Mouse (Mus musculus): Measurements from ENCODE around the gene Aox3.

DNA sequence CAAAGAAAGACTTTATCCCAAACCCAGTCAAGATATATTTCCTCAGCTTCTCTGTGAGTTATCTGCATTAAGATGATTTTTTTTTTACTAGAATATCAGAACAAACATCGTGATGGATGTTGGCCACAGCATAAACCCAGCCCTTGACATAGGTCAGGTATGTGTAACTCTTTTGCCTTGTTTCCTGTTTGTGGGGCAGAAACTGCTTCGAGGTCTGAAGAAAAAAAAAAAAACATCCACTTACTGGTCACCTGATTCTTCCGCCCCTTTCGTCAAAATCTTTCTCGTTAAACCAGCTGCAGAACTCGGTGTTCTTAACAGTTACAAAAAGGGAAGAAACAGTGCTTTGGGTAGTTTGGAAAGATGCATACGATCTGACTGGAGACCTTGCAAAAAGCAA is 10.4 kb upstream of the Aox3 start:
- TF ChIP-seq CTCF (IDR thresholded peaks at IDR 0.05; ENCODE audit: low read depth, low read length) (no peak), TAL1 (conservative IDR thresholded peaks at IDR 0.05; ENCODE audit: low read depth, low read length) (no peak), GATA1 (IDR thresholded peaks at IDR 0.05; ENCODE audit: borderline replicate concordance, low read length) (no peak)

Measured in G1E (cell line).